Mouse (Mus musculus) forebrain, embryonic 16.5 days (tissue): ENCODE measurements at regions not wholly inside any gene's neighbourhood (a gene's known extent, or its start where the extent isn't known, plus 50 kb on each side); places are given as distances from the start of the nearest gene placed in this dataset.
A peak's percentile ranks its signal among the peaks of the same experiment; 100 is the strongest.

Source experiments
- ATAC-seq: fragments of 200-750 bp; cut with Nextera tagmentation; 2 replicates; pipeline ENCODE4 v1.8.0; 2017; ENCODE audit warnings: mild to moderate bottlenecking, moderate library complexity
- H3K27ac ChIP-seq: fragments of 300-500 bp; sonication (generic); 2 replicates; pipeline ENCODE4 v1.5.1; 2014; ENCODE audit warnings: low read length, control low read depth
- H3K27me3 ChIP-seq: fragments of 300-500 bp; sonication (generic); replicated peaks from 2 replicates; pipeline ENCODE4 v1.6.1; 2014; ENCODE audit warnings: low read length; ENCODE audit not compliant: control insufficient read depth, insufficient read depth
- H3K36me3 ChIP-seq: fragments of 300-500 bp; sonication (generic); 2 replicates; pipeline ENCODE4 v1.6.1; 2014; ENCODE audit not compliant: control insufficient read depth, insufficient read depth
- H3K4me1 ChIP-seq: fragments of 300-500 bp; sonication (generic); replicated peaks from 2 replicates; pipeline ENCODE4 v1.6.1; 2014; ENCODE audit warnings: low read length; ENCODE audit not compliant: control insufficient read depth, insufficient read depth
- H3K4me2 ChIP-seq: fragments of 300-500 bp; sonication (generic); 2 replicates; pipeline ENCODE4 v1.6.1; 2014; ENCODE audit warnings: mild to moderate bottlenecking, low read length, control low read depth
- H3K4me3 ChIP-seq: fragments of 300-500 bp; sonication (generic); replicated peaks from 2 replicates; pipeline ENCODE4 v1.5.1; 2014; ENCODE audit warnings: mild to moderate bottlenecking, low read length, control low read depth
- H3K9ac ChIP-seq: fragments of 300-500 bp; sonication (generic); replicated peaks from 2 replicates; pipeline ENCODE4 v1.6.1; 2014; ENCODE audit warnings: low read depth, low read length, control low read depth
- H3K9me3 ChIP-seq: fragments of 300-500 bp; sonication (generic); 2 replicates; pipeline ENCODE4 v1.6.1; 2016; ENCODE audit warnings: low read length; ENCODE audit not compliant: control insufficient read depth
- WGBS: fragments of 180-500 bp; shearing (Covaris S2); extraction: QIAGEN DNeasy Blood & Tissue Kit; methylation state at CpG from one replicate; pipeline ENCODE4 v1.1.7; 2014; 5-methylcytosine and 5-hydroxymethylcytosine counted together

DNA sequence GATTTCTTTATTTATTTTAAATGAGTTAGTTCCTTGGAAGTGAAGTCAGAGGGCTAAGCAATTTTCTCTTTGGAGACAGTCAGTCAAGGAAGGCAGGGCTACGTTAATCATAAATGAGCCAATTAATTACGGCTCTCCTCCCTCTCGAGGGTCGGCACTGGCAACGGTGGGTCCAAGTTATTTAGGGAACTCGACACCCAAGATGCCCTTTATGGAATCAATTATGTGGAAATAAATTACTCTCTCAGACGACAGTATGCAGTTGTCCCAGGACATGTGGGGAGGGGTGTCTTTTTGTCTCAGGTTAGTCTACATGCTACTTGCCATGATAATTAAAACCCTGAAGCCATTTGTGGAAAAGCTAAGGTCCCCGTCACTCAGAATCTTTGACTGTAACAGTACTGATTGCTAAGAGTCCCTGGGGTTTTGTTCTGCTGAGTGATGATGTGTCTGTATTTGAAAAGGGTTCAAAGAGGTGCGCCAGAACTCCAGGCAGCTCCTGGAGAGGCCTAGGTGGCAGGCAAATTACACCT lies 211.3 kb downstream of the Stk31 start:
- 17% methylated on average over 9 of the region's 9 CpGs for WGBS

GRCm38 (mm10) chr6:49624080-49624479 lies 198.4 kb upstream of the Npy start:
- no peak overlapping the region for H3K4me3 ChIP-seq
- H3K27ac ChIP-seq = no peak overlapping the region
- H3K36me3 ChIP-seq = no peaks in the 10 kb centered on the region
- ATAC-seq = no peak
- H3K27me3 ChIP-seq = no peaks in the 10 kb centered on the region
- H3K4me1 ChIP-seq = no peaks in the 10 kb centered on the region
- 91% methylated on average over 2 of the region's 2 CpGs for WGBS
- H3K9ac ChIP-seq = no peak overlapping the region
- no peaks in the 10 kb centered on the region for H3K9me3 ChIP-seq
- H3K4me2 ChIP-seq = no peak overlapping the region

More for the DNA sequence above, 211.3 kb downstream of the Stk31 start:
- no peaks in the 10 kb centered on the region for H3K27me3 ChIP-seq
- H3K4me2 ChIP-seq = no peak overlapping the region
- H3K9me3 ChIP-seq = no peaks in the 10 kb centered on the region
- peaks cover 4% of the 10 kb centered on the region for H3K4me1 ChIP-seq
- no peak for ATAC-seq
- no peak overlapping the region for H3K9ac ChIP-seq
- H3K27ac ChIP-seq = no peak overlapping the region
- no peak overlapping the region for H3K4me3 ChIP-seq
- no peaks in the 10 kb centered on the region for H3K36me3 ChIP-seq

DNA sequence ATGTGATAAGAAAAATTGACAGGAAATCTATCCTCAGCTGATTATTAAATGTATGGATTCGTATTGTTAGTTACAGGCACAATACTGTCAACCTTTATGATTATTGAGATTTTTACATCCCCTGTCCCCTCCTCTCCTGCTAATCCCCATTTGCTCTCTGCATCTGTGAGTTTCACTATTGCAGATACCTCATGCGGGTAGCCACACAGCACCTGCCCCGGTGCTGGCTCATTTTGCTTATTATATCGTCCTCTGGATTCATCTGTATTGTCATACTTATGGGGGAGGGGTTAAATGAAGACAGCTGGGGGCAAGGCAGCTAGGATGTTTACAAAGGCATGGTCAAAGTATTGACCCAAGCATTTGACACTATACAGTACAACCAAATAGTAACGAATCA lies 197.9 kb upstream of the Npy start:
- no peak overlapping the region for H3K4me2 ChIP-seq
- H3K9ac ChIP-seq = no peak overlapping the region
- H3K27ac ChIP-seq = no peak overlapping the region
- H3K4me3 ChIP-seq = no peak overlapping the region
- no peak for ATAC-seq
- no peaks in the 10 kb centered on the region for H3K36me3 ChIP-seq
- no peaks in the 10 kb centered on the region for H3K9me3 ChIP-seq
- H3K27me3 ChIP-seq = no peaks in the 10 kb centered on the region
- 72% methylated on average over 5 of the region's 5 CpGs for WGBS
- H3K4me1 ChIP-seq = no peaks in the 10 kb centered on the region

DNA sequence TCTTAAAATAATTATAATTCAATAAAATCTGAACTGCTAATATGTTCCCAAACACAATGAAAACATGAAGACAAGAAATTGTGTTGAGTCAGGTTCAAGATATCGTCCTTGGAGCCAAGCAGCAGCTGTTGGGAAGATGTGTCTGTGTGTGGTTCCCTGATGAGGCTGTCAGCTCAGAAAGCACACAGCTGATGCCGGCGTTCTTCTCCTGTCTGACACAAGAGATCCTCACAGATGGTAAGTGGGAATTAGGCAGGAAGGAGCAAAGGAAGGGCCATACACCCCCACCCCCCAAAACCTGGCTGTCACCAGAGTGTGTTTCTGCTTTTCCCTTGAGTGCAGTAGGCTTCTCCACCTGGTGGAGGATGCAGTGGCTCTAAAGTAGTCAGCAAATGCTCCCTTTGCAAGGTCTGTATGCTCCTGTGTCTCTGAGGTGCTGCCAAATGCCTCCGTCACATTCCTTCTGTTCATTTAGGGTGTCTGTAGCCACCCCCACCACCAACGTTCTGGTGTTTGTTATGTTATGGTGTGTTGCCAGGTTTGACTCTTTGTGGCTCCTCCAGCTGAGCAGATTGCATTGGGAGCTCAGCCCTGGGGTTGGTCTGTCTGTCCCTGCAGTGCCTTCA lies 188.9 kb upstream of the Npy start:
- Histone ChIP-seq H3K9me3 (no peaks in the 10 kb centered on the region), H3K9ac (no peak overlapping the region), H3K36me3 (no peaks in the 10 kb centered on the region), H3K4me1 (peaks cover 10% of the 10 kb centered on the region), H3K4me2 (no peak overlapping the region), H3K27ac (peak overlapping the region; percentile 78), H3K27me3 (no peaks in the 10 kb centered on the region), H3K4me3 (no peak overlapping the region)
- ATAC-seq = peak; percentile 91
- 38% methylated on average over 5 of the region's 5 CpGs for WGBS

DNA sequence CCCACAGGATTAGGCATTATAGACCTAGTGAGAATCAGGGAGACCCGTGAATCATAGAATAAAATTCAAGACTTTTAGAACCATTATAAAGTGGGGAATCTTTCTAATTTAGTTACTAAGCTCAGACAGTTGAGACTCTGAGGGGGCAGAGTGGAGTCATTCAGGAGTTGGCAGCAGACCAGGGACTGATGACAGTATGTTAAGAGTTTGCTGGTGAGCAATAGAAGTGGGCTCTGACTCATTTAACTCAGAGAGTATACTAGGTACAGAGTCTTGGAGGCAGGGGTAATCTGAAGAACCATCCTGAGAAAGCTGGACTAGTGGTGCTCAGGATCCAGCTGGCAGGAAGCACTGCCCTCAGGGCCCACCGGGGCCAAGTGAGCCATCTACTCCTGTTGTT lies 184.9 kb upstream of the Npy start:
- Histone ChIP-seq H3K36me3 (no peaks in the 10 kb centered on the region), H3K9ac (no peak overlapping the region), H3K4me3 (no peak overlapping the region), H3K4me2 (no peak overlapping the region), H3K27me3 (no peaks in the 10 kb centered on the region), H3K4me1 (peaks cover 10% of the 10 kb centered on the region), H3K9me3 (no peaks in the 10 kb centered on the region), H3K27ac (no peak overlapping the region)
- 88% methylated on average over 2 of the region's 2 CpGs for WGBS
- no peak for ATAC-seq

DNA sequence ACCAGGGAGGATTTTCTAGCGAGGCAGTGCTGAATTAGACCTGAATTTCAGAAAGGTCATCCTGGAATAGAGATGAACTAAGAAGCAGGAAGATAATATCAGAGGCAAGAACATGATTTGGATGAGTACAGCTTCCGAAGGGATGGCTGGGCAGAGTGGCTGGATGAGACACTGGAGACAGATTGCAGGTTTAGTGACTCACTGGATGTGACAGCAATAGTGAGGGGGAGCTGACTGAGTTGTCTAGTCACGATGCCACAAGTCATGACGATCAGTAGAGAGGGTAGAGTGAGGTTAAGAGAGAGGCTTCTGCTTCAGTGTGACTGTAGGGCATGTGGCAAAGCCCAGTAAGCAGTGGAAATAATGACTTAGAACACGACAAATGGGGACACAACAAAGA lies 181.3 kb upstream of the Npy start:
- H3K4me1 ChIP-seq = no peaks in the 10 kb centered on the region
- no peaks in the 10 kb centered on the region for H3K36me3 ChIP-seq
- no peak overlapping the region for H3K4me3 ChIP-seq
- no peak overlapping the region for H3K9ac ChIP-seq
- no peaks in the 10 kb centered on the region for H3K9me3 ChIP-seq
- ATAC-seq = no peak
- H3K4me2 ChIP-seq = no peak overlapping the region
- no peak overlapping the region for H3K27ac ChIP-seq
- H3K27me3 ChIP-seq = no peaks in the 10 kb centered on the region
- WGBS = 86% methylated on average over 5 of the region's 5 CpGs

DNA sequence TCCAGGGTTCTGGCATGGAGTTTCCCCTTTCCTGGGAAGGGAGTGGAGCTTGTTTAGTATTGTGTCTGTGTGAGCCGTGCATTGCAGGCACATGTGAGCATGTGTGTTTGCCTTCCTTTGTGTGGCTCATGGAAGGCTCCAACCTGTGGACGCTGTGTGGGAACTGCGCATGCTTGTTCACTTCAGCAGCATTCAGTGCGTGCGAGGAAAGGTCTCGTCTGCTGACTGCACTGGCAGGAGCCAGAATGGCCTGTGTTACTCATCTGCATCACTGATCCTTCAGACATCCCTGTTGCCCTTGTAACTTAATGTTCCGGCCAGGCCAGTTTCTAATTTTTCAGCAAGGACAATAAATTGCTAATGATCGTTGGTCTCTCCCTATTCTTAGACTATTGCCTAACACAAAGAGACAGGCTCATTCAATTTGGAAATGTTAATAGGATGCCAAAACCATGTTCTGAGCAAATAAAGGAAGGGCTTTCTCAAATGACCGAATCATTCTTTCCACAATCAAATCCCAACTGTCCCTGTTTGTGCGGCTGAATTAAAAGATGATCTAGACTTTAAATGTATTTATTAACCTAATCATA lies 167.9 kb upstream of the Npy start:
- no peak overlapping the region for H3K4me2 ChIP-seq
- no peaks in the 10 kb centered on the region for H3K36me3 ChIP-seq
- no peak overlapping the region for H3K4me3 ChIP-seq
- ATAC-seq = no peak
- no peaks in the 10 kb centered on the region for H3K4me1 ChIP-seq
- H3K9me3 ChIP-seq = no peaks in the 10 kb centered on the region
- no peak overlapping the region for H3K9ac ChIP-seq
- no peak overlapping the region for H3K27ac ChIP-seq
- WGBS = 55% methylated on average over 10 of the region's 10 CpGs
- no peaks in the 10 kb centered on the region for H3K27me3 ChIP-seq

DNA sequence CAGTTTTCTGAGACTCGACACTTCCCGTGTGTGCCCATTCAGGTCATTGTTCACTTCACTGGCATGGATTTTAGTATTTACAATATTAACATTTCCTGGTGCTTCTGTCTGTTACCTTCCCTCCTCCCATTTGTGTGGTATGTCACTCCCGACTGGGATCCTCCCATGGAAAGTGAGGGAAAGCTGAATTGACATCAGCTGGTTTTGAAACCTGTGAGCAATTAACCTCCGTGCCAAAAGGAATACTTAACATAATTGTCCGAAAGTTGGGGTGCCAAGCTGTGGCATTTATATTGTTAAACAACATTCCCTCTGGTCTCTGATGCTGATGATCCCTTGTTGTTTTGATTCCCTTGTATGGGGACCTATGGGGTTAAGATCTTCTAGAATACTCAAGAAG lies 167.3 kb upstream of the Npy start:
- H3K4me3 ChIP-seq = no peak overlapping the region
- ATAC-seq = no peak
- no peak overlapping the region for H3K9ac ChIP-seq
- no peaks in the 10 kb centered on the region for H3K36me3 ChIP-seq
- no peaks in the 10 kb centered on the region for H3K4me1 ChIP-seq
- 36% methylated on average over 5 of the region's 5 CpGs for WGBS
- H3K27ac ChIP-seq = no peak overlapping the region
- no peaks in the 10 kb centered on the region for H3K27me3 ChIP-seq
- H3K4me2 ChIP-seq = no peak overlapping the region
- no peaks in the 10 kb centered on the region for H3K9me3 ChIP-seq

DNA sequence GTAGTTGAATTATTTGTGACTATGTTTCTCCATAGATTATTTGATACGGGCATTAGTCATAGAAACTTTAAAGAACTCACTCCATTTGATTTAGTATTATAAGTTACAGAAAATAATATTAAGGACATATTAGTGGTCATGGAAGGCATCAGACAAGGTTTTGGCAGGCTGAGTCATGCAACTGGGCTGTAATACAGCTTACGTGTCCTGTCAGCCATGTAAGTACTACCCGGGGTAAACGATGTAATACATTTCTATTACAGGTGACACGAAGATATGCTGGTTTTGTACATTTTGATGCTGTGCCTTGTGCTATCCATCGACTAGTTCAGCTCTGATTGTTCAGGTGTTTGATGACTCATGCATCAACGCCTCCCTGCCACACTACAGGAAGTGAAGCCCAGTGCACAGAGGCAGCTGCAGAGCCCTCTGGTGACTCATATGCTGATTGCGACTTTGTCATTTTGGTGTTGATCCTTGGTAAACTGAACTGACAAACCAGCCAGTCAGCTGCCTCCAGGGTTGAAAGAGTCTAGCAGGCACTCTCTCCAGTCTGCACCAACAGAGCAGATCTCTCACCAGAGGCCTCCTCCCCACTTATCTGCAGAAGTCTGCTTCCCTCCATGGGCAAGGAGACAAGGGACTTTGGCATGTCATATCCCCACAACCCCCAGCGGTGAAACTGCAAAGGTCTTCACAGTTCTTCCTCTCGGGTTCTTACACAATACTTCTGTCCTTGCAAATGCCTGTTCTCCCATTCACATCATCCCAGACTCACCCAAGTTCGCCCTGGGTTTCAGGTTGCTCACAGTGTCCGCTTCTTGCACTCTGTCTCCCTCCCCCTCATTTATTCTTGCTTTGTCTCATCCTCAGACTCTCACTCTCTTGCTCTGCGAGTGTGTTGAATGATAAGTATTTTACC lies 165.9 kb upstream of the Npy start:
- H3K4me2 ChIP-seq = no peak overlapping the region
- H3K9ac ChIP-seq = no peak overlapping the region
- ATAC-seq = no peak
- no peak overlapping the region for H3K4me3 ChIP-seq
- no peak overlapping the region for H3K27ac ChIP-seq
- 76% methylated on average over 13 of the region's 13 CpGs for WGBS
- H3K27me3 ChIP-seq = no peaks in the 10 kb centered on the region
- no peaks in the 10 kb centered on the region for H3K36me3 ChIP-seq
- H3K4me1 ChIP-seq = no peaks in the 10 kb centered on the region
- no peaks in the 10 kb centered on the region for H3K9me3 ChIP-seq
